Mouse (Mus musculus) midbrain, postnatal 0 days (tissue): ENCODE data around the gene Grid2ip. TPM values are rescaled to one million over a fixed set of nuclear protein-coding genes. Genes with fewer than 3 reads are reported as not detected.

ENCODE experiments used
- ATAC-seq: fragments of 200-750 bp; cut with Nextera tagmentation; 2 replicates; pipeline ENCODE4 v1.8.0; 2017; ENCODE audit warnings: moderate number of reproducible peaks, mild to moderate bottlenecking, moderate TSS enrichment, moderate library complexity; ENCODE audit not compliant: low FRiP score
- DNase-seq: peaks from one replicate; pipeline ENCODE4 v3.0.0-alpha.2; 2015; ENCODE audit warnings: low spot score
- H3K27ac ChIP-seq: fragments of 300-500 bp; sonication (generic); 2 replicates; pipeline ENCODE4 v1.5.1; 2014; ENCODE audit warnings: low read depth, mild to moderate bottlenecking, low read length, mixed read lengths
- H3K27me3 ChIP-seq: fragments of 300-500 bp; sonication (generic); 2 replicates; pipeline ENCODE4 v1.6.1; 2014; ENCODE audit warnings: low read length, control low read depth, mixed read lengths; ENCODE audit not compliant: insufficient read depth
- H3K36me3 ChIP-seq: fragments of 300-500 bp; sonication (generic); 2 replicates; pipeline ENCODE4 v1.6.1; 2014; ENCODE audit warnings: low read length, control low read depth, mixed read lengths; ENCODE audit not compliant: insufficient read depth
- H3K4me1 ChIP-seq: fragments of 300-500 bp; sonication (generic); 2 replicates; pipeline ENCODE4 v1.6.1; 2014; ENCODE audit warnings: mild to moderate bottlenecking, control low read depth, antibody characterized with exemption, low read length, mixed read lengths; ENCODE audit not compliant: insufficient read depth
- H3K4me2 ChIP-seq: fragments of 300-500 bp; sonication (generic); 2 replicates; pipeline ENCODE4 v1.6.1; 2014; ENCODE audit warnings: low read depth, mild to moderate bottlenecking, low read length, mixed read lengths; ENCODE audit not compliant: poor library complexity, severe bottlenecking
- H3K4me3 ChIP-seq: fragments of 300-500 bp; sonication (generic); 2 replicates; pipeline ENCODE4 v1.5.1; 2014; ENCODE audit warnings: low read depth, mild to moderate bottlenecking, low read length, moderate library complexity
- H3K9ac ChIP-seq: fragments of 300-500 bp; sonication (generic); replicated peaks from 2 replicates; pipeline ENCODE4 v1.6.1; 2014; ENCODE audit warnings: mild to moderate bottlenecking, low read length, moderate library complexity, mixed read lengths; ENCODE audit not compliant: poor library complexity, severe bottlenecking
- H3K9me3 ChIP-seq: fragments of 300-500 bp; sonication (generic); 2 replicates; pipeline ENCODE4 v1.6.1; 2016; ENCODE audit warnings: low read length, control low read depth
- CTCF ChIP-seq: IDR thresholded peaks from 2 replicates; pipeline ENCODE4 v1.5.1; 2016; ENCODE audit warnings: antibody characterized with exemption, mild to moderate bottlenecking
- WGBS: fragments of 180-500 bp; shearing (Covaris S2); extraction: QIAGEN DNeasy Blood & Tissue Kit; methylation state at CpG from one replicate; pipeline ENCODE4 v1.1.7; 2014; 5-methylcytosine and 5-hydroxymethylcytosine counted together
- polyA plus RNA-seq: library from polyadenylated mRNA; unstranded; fragments of >200 nt; fragmentation: Nextera tagmentation; extraction: Ambion mirVana; gene quantifications from 2 replicates; pipeline ENCODE4 v1.2.1, GENCODE M21; 2015
- total RNA-seq: library from RNA; depleted of rRNA; stranded (reverse); fragments of >200 nt; gene quantifications from 2 replicates; pipeline ENCODE4 v1.2.3, GENCODE M21; 2014

The Grid2ip gene
- total and polyA plus RNA-seq, 2 experiments from 2014 or later: 0.60 to 2.8 TPM

GRCm38 (mm10) chr5:143333872-143334271 lies 23.3 kb upstream of the Grid2ip start:
- WGBS: 15% methylated on average over 5 of the region's 5 CpGs
- Histone ChIP-seq H3K4me3 (no peak overlapping the region), H3K36me3 (peaks cover 3% of the 10 kb centered on the region; the same call in 1 of the 2 replicates), H3K9ac (no peak overlapping the region), H3K4me2 (no peak overlapping the region), H3K4me1 (no peaks in the 10 kb centered on the region), H3K27me3 (no peaks in the 10 kb centered on the region), H3K27ac (no peak overlapping the region), H3K9me3 (no peaks in the 10 kb centered on the region)
- DNase-seq (peak; percentile 92), ATAC-seq (peak; percentile 47; the same call in 1 of the 2 replicates)
- peak; percentile 90 for TF ChIP-seq CTCF

DNA sequence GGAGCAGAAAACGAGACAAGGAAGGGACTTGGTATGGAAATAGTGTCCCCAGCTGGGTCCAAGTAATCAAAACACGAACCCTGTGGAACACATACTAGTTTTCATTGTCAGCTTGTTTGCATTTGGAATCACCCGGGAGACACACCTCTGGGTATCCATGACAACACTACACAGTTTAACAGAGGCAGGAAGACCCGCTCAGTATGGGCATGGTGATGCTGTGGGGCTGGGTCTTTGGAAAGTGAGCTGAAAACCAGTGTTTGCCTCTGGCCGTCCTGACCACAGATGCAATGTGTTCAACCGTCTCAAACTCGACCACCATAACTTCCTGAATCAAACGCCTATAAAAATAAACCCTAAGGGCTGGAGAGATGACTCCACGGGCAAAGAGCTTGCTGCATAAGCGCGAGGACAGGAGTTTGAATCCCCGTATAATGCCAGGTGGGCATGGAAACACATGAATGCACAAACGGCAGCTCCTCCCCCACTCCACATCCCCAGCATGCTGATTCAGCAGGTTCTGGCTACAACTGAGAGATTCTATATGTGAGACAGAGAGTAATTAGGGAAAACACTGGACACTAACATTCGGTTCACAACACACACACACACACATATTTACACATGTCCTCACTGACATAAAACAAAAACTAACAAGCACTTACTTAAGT lies 22.6 kb upstream of the Grid2ip start:
- no peak for TF ChIP-seq CTCF
- Histone ChIP-seq H3K27me3 (no peaks in the 10 kb centered on the region), H3K4me1 (no peaks in the 10 kb centered on the region), H3K36me3 (peaks cover 3% of the 10 kb centered on the region; the same call in 1 of the 2 replicates), H3K9ac (no peak overlapping the region), H3K4me3 (no peak overlapping the region), H3K4me2 (no peak overlapping the region), H3K9me3 (no peaks in the 10 kb centered on the region), H3K27ac (no peak overlapping the region)
- 69% methylated on average over 14 of the region's 14 CpGs for WGBS
- no peak; the same call in 1 of the 2 replicates for ATAC-seq
- DNase-seq: no peak

- Histone ChIP-seq H3K36me3 (peaks cover 3% of the 10 kb centered on the region; the same call in 1 of the 2 replicates), H3K27ac (no peak overlapping the region), H3K4me3 (no peak overlapping the region), H3K4me1 (no peaks in the 10 kb centered on the region), H3K9ac (no peak overlapping the region), H3K4me2 (no peak overlapping the region), H3K9me3 (no peaks in the 10 kb centered on the region), H3K27me3 (no peaks in the 10 kb centered on the region)
- ATAC-seq (no peak), DNase-seq (no peak)
- no peak for TF ChIP-seq CTCF
- 83% methylated on average over 7 of the region's 7 CpGs for WGBS
These were observed 22.1 kb upstream of the Grid2ip start for GRCm38 (mm10) chr5:143335089-143335460.

DNA sequence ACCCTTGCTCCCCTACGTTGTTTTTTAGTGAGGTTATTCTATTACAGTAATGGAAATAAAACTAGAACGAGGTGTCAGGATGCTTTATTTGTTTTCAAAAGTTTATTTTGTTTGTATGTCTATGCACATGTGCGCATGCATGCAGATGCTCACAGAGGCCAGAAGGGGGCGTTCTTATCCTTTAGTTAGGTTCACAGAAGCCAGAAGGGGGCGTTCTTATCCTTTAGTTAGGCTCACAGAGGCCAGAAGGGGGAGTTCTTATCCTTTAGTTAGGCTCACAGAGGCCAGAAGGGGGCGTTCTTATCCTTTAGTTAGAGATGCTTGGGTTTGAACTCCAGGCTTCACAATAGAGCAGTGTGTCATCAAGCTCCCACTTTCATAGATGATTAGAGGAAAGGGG lies 20.6 kb upstream of the Grid2ip start:
- DNase-seq (peak; percentile 76), ATAC-seq (no peak)
- Histone ChIP-seq H3K4me3 (no peak overlapping the region), H3K9me3 (no peaks in the 10 kb centered on the region), H3K4me1 (no peaks in the 10 kb centered on the region), H3K27me3 (no peaks in the 10 kb centered on the region), H3K27ac (no peak overlapping the region), H3K9ac (no peak overlapping the region), H3K4me2 (no peak overlapping the region), H3K36me3 (peaks cover 3% of the 10 kb centered on the region; the same call in 1 of the 2 replicates)
- 64% methylated on average over 6 of the region's 6 CpGs for WGBS
- TF ChIP-seq CTCF: peak; percentile 72

DNA sequence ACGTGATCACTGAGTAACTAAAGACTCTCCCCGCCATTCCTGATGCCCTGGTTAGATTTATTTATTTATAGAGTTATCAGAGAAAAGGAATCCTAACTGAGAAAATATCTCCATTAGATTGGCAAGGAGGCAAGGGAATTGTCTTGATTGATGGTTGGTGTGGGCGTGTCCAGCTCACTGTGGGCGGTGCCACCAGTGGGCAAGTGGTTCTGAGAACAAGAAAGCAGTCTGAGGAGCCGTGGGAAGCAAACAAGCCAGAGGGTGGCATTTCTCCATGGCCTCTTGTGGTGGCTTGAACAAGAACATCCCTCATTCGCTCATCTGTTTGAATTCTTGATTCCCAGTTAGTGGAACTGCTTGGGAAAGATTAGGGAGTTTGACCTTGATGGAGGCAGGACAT lies 17.5 kb upstream of the Grid2ip start:
- Histone ChIP-seq H3K27me3 (no peaks in the 10 kb centered on the region), H3K36me3 (no peaks in the 10 kb centered on the region), H3K27ac (no peak overlapping the region), H3K9me3 (no peaks in the 10 kb centered on the region), H3K4me3 (no peak overlapping the region), H3K4me1 (no peaks in the 10 kb centered on the region), H3K4me2 (no peak overlapping the region), H3K9ac (no peak overlapping the region)
- ATAC-seq: no peak
- WGBS: 59% methylated on average over 6 of the region's 6 CpGs
- no peak for DNase-seq
- TF ChIP-seq CTCF: no peak

GRCm38 (mm10) chr5:143346367-143346766 lies 10.8 kb upstream of the Grid2ip start:
- Histone ChIP-seq H3K4me1 (no peaks in the 10 kb centered on the region), H3K4me3 (no peak overlapping the region), H3K9me3 (no peaks in the 10 kb centered on the region), H3K9ac (no peak overlapping the region), H3K27me3 (no peaks in the 10 kb centered on the region), H3K36me3 (no peaks in the 10 kb centered on the region), H3K27ac (no peak overlapping the region), H3K4me2 (no peak overlapping the region)
- TF ChIP-seq CTCF: no peak
- DNase-seq: peak; percentile 63
- WGBS: 69% methylated on average over 8 of the region's 8 CpGs
- ATAC-seq: no peak
